Mouse (Mus musculus): ENCODE results near the gene Wdr53.

GRCm38 (mm10) chr16:32277308-32278256, 30.6 kb downstream of the Wdr53 start, which contains the start of gene Rnf168:
- TF ChIP-seq CTCF (IDR thresholded peaks at IDR 0.05 in 2 of 3, conservative IDR thresholded peaks at IDR 0.05 in 1 of 3; ENCODE audit: control insufficient read depth in 1 of 3, insufficient read depth in 1 of 3, low read depth in 2 of 3, low read length in 3 of 3, poor library complexity in 1 of 3, severe bottlenecking in 1 of 3) (no peak), EP300 (IDR thresholded peaks at IDR 0.05; ENCODE audit: low read depth in 1 of 2, low read length in 2 of 2) (no peak), E2F4 (IDR thresholded peaks at IDR 0.05; ENCODE audit: borderline replicate concordance, low read depth, low read length) (peak; percentile 98), MAX (IDR thresholded peaks at IDR 0.05; ENCODE audit: low read length) (peak; percentile 65), POLR2A (IDR thresholded peaks at IDR 0.05; ENCODE audit: control insufficient read depth in 1 of 2, insufficient read depth in 1 of 2, low read depth in 1 of 2, low read length in 2 of 2, poor library complexity in 1 of 2) (peak; percentile 63 to 89; a peak in 3 of 4 replicates)

All from MEL (cell line).